Mouse (Mus musculus) embryonic facial prominence, embryonic 14.5 days (tissue): ENCODE data around the gene Pdzph1. TPM values are rescaled to one million over a fixed set of nuclear protein-coding genes. Genes with fewer than 3 reads are reported as not detected.

Source experiments
- ATAC-seq: fragments of 200-750 bp; cut with Nextera tagmentation; 2 replicates; pipeline ENCODE4 v1.8.0; 2017; ENCODE audit warnings: low read depth, moderate number of reproducible peaks, moderate TSS enrichment
- DNase-seq: peaks from one replicate; pipeline ENCODE4 v3.0.0-alpha.2; 2015; ENCODE audit warnings: low spot score
- H3K27ac ChIP-seq: fragments of 300-500 bp; sonication (generic); replicated peaks from 2 replicates; pipeline ENCODE4 v1.5.1; 2014; ENCODE audit warnings: low read depth, mild to moderate bottlenecking, low read length, moderate library complexity
- H3K27me3 ChIP-seq: fragments of 300-500 bp; sonication (generic); replicated peaks from 2 replicates; pipeline ENCODE4 v1.6.1; 2014; ENCODE audit warnings: low read length; ENCODE audit not compliant: control insufficient read depth, insufficient read depth
- H3K36me3 ChIP-seq: fragments of 300-500 bp; sonication (generic); 2 replicates; pipeline ENCODE4 v1.6.1; 2014; ENCODE audit warnings: low read length, mixed read lengths; ENCODE audit not compliant: control insufficient read depth, insufficient read depth
- H3K4me1 ChIP-seq: fragments of 300-500 bp; sonication (generic); 2 replicates; pipeline ENCODE4 v1.6.1; 2014; ENCODE audit warnings: antibody characterized with exemption, low read length; ENCODE audit not compliant: control insufficient read depth, insufficient read depth
- H3K4me2 ChIP-seq: fragments of 300-500 bp; sonication (generic); 2 replicates; pipeline ENCODE4 v1.6.1; 2014; ENCODE audit warnings: low read depth, mild to moderate bottlenecking, low read length, moderate library complexity, mixed read lengths
- H3K4me3 ChIP-seq: fragments of 300-500 bp; sonication (generic); 2 replicates; pipeline ENCODE4 v1.5.1; 2014; ENCODE audit warnings: low read depth, mild to moderate bottlenecking, low read length
- H3K9ac ChIP-seq: fragments of 300-500 bp; sonication (generic); 2 replicates; pipeline ENCODE4 v1.6.1; 2014; ENCODE audit warnings: low read depth, mild to moderate bottlenecking, low read length, moderate library complexity, mixed read lengths
- H3K9me3 ChIP-seq: fragments of 300-500 bp; sonication (generic); 2 replicates; pipeline ENCODE4 v1.6.1; 2016; ENCODE audit warnings: low read length; ENCODE audit not compliant: control insufficient read depth
- WGBS: fragments of 180-500 bp; shearing (Covaris S2); extraction: QIAGEN DNeasy Blood & Tissue Kit; methylation state at CpG from one replicate; pipeline ENCODE4 v1.1.7; 2014; 5-methylcytosine and 5-hydroxymethylcytosine counted together
- polyA plus RNA-seq: library from polyadenylated mRNA; unstranded; fragments of >200 nt; fragmentation: Nextera tagmentation; extraction: Ambion mirVana; gene quantifications from 2 replicates; pipeline ENCODE4 v1.2.1, GENCODE M21; 2014

Pdzph1 gene
- 0.42 TPM in 1 of 2 replicates, not detected in the other for polyA plus RNA-seq

GRCm38 (mm10) chr17:58991275-58991674 is at the start of gene Pdzph1:
Gene Pdzph1 (minus strand): TSS chr17:58991375.
- no peak within 1 kb of the TSS for H3K4me2 ChIP-seq
- no peaks in the 10 kb centered on the region for H3K4me1 ChIP-seq
- no peak within 1 kb of the TSS for H3K4me3 ChIP-seq
- 86% methylated on average over 6 of the region's 6 CpGs for WGBS
- H3K27ac ChIP-seq = no peak within 1 kb of the TSS
- no peaks in the 10 kb centered on the region for H3K27me3 ChIP-seq
- ATAC-seq (no peak), DNase-seq (no peak)
- no peaks in the 10 kb centered on the region for H3K36me3 ChIP-seq
- no peak within 1 kb of the TSS for H3K9ac ChIP-seq
- H3K9me3 ChIP-seq = no peaks in the 10 kb centered on the region

DNA sequence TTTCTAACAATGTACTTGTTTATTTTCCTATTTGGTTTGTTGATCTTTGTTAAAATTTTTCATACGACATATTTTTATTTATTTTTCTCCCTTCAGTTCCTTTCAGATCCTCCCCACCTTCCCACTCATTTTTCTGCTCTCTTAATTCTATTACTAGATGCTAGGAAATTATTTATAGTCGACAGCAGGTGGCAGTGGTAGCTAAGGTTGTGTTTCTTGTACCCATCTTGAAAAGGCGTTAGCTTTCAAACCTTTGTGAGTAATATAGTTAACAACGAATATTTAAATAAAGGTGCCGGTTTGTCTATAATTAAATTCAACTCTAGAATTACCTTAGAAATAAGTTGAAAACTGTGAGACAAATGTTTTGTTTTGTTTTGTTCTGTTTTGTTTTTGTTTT is 48.6 kb upstream of the Pdzph1 start:
- Histone ChIP-seq H3K27me3 (no peaks in the 10 kb centered on the region), H3K27ac (no peak overlapping the region), H3K4me3 (no peak overlapping the region), H3K4me2 (no peak overlapping the region), H3K36me3 (no peaks in the 10 kb centered on the region), H3K4me1 (no peaks in the 10 kb centered on the region), H3K9me3 (no peaks in the 10 kb centered on the region), H3K9ac (no peak overlapping the region)
- DNase-seq = peak; percentile 66
- ATAC-seq = no peak
- 48% methylated on average over 5 of the region's 5 CpGs for WGBS

DNA sequence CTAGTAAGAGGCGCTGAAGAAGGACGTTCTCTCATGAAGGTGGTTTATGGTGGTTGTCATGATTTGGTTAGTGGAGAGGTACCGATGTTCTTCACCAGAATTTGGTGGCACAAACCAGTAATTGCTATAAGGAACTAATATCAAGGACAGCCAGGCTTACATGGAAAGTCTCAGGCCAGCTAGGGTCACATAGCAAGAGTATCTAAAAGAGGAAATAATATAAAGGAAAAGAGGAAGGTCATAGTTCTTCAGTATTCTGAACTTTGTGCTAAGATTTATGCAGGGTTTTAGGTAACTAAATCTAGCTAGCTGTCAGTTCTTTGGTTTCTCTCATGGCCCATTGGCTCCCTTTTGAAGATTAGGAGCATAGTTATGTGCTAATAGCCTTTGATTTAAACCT is 42.3 kb upstream of the Pdzph1 start:
- Histone ChIP-seq H3K27ac (no peak overlapping the region), H3K9me3 (no peaks in the 10 kb centered on the region), H3K9ac (no peak overlapping the region), H3K4me3 (no peak overlapping the region), H3K36me3 (no peaks in the 10 kb centered on the region), H3K27me3 (no peaks in the 10 kb centered on the region), H3K4me1 (no peaks in the 10 kb centered on the region), H3K4me2 (no peak overlapping the region)
- WGBS = 94% methylated on average over 3 of the region's 3 CpGs
- DNase-seq (no peak), ATAC-seq (no peak)

- Histone ChIP-seq H3K4me1 (no peaks in the 10 kb centered on the region), H3K27ac (no peak overlapping the region), H3K9me3 (no peaks in the 10 kb centered on the region), H3K4me2 (no peak overlapping the region), H3K9ac (no peak overlapping the region), H3K4me3 (no peak overlapping the region), H3K36me3 (no peaks in the 10 kb centered on the region), H3K27me3 (no peaks in the 10 kb centered on the region)
- DNase-seq (no peak), ATAC-seq (no peak)
- 82% methylated on average over 3 of the region's 3 CpGs for WGBS
Observed at GRCm38 (mm10) chr17:59026336-59026735, 35.2 kb upstream of the Pdzph1 start.

- WGBS = 29% methylated on average over 6 of the region's 6 CpGs
- no peak overlapping the region for H3K9ac ChIP-seq
Observed at GRCm38 (mm10) chr17:59024502-59024901, 33.3 kb upstream of the Pdzph1 start.

GRCm38 (mm10) chr17:59023971-59024370 is 32.8 kb upstream of the Pdzph1 start:
- no peak for DNase-seq
- WGBS = 51% methylated on average over 5 of the region's 5 CpGs
- H3K36me3 ChIP-seq = no peaks in the 10 kb centered on the region
- H3K4me1 ChIP-seq = no peaks in the 10 kb centered on the region
- no peaks in the 10 kb centered on the region for H3K27me3 ChIP-seq
- no peak overlapping the region for H3K9ac ChIP-seq
- ATAC-seq = no peak
- H3K4me3 ChIP-seq = no peak overlapping the region
- no peaks in the 10 kb centered on the region for H3K9me3 ChIP-seq
- no peak overlapping the region for H3K27ac ChIP-seq
- no peak overlapping the region for H3K4me2 ChIP-seq

More at GRCm38 (mm10) chr17:59024502-59024901, 33.3 kb upstream of the Pdzph1 start:
- DNase-seq (no peak), ATAC-seq (no peak)
- Histone ChIP-seq H3K9me3 (no peaks in the 10 kb centered on the region), H3K27me3 (no peaks in the 10 kb centered on the region), H3K4me1 (no peaks in the 10 kb centered on the region), H3K4me2 (no peak overlapping the region), H3K36me3 (no peaks in the 10 kb centered on the region), H3K4me3 (no peak overlapping the region), H3K27ac (no peak overlapping the region)

GRCm38 (mm10) chr17:59018666-59019065 is 27.5 kb upstream of the Pdzph1 start:
- no peak overlapping the region for H3K9ac ChIP-seq
- no peaks in the 10 kb centered on the region for H3K4me1 ChIP-seq
- no peaks in the 10 kb centered on the region for H3K36me3 ChIP-seq
- no peaks in the 10 kb centered on the region for H3K9me3 ChIP-seq
- ATAC-seq = no peak
- peak; percentile 36 for DNase-seq
- H3K4me2 ChIP-seq = no peak overlapping the region
- WGBS = 63% methylated on average over 4 of the region's 4 CpGs
- H3K27ac ChIP-seq = no peak overlapping the region
- H3K4me3 ChIP-seq = no peak overlapping the region
- H3K27me3 ChIP-seq = no peaks in the 10 kb centered on the region; the same call in 1 of the 2 replicates

DNA sequence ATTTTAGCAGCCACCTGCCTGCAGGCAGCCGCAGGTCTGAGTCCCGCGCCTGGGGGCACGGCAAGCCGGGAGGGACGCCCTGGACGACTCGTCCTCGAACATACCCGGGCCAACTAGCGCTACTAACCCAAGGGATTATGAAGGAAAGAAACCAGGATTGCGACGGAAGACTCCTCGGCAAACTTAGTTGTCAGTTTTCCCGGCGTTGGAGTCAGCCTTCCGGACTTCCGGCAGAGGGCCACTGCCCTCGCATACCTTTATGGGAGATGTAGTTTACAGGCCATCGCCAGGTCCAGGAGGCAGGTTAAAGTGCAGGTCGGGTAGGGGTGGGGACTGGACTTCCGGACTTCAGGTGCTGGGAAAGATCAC is 21.9 kb upstream of the Pdzph1 start, which contains the start of gene Nudt12:
Nudt12 (minus strand) TSS at position 282 of the 369 bp plus-strand sequence.
- DNase-seq (peak; percentile 75), ATAC-seq (peak; percentile 89)
- H3K27ac ChIP-seq = no peak within 1 kb of the TSS
- peak within 1 kb of the TSS; percentile 69 for H3K4me2 ChIP-seq
- H3K4me1 ChIP-seq = no peaks in the 10 kb centered on the region
- H3K9me3 ChIP-seq = no peaks in the 10 kb centered on the region
- WGBS = 0% methylated on average over 22 of the region's 22 CpGs
- H3K4me3 ChIP-seq = peak within 1 kb of the TSS; percentile 50
- no peaks in the 10 kb centered on the region for H3K36me3 ChIP-seq
- peak within 1 kb of the TSS; percentile 64 for H3K9ac ChIP-seq
- H3K27me3 ChIP-seq = no peaks in the 10 kb centered on the region; the same call in 1 of the 2 replicates

- no peak overlapping the region for H3K27ac ChIP-seq
- H3K27me3 ChIP-seq = no peaks in the 10 kb centered on the region; the same call in 1 of the 2 replicates
- H3K9ac ChIP-seq = peak overlapping the region; percentile 64
- H3K36me3 ChIP-seq = no peaks in the 10 kb centered on the region
- H3K4me2 ChIP-seq = peak overlapping the region; percentile 69
- DNase-seq (no peak), ATAC-seq (peak; percentile 76; the same call in 1 of the 2 replicates)
- H3K4me1 ChIP-seq = no peaks in the 10 kb centered on the region
- peak overlapping the region; percentile 50 for H3K4me3 ChIP-seq
- H3K9me3 ChIP-seq = no peaks in the 10 kb centered on the region
- WGBS = 10% methylated on average over 15 of the region's 15 CpGs
Observed at GRCm38 (mm10) chr17:59012421-59013090, 21.4 kb upstream of the Pdzph1 start.
